In the genomic region with DNA sequence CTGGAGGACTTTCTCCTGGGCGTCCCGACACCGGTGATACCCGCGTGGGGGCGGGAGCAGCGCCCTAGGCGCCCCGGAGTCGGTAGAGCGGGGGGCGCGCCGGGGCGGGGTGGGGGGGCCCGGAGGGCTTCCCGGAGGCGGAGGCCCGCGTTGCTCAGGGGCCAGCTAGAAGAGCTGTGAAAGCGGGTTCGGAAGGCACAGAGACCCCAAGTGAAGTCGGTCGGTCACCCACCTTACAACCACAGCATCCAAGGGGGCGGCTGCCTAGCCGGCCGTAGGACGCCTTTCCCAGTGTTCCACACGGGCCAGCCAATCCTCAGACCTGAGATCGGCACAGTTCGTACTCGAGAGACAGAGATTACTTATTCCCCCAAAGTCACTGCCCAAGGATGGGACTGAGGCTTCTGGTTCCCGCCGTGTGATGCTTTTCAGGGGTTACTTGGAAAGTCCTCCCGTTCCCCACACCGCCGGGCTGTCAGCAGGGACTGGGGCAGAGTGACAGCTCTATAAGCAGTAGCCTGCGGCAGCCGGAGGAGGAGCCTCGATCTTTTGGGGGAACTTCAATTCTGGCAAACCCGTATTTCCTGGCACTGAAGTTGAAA, we compare ENCODE assay signal across 8 mouse cellular contexts. TPM values are rescaled to one million over a fixed set of nuclear protein-coding genes. Genes with fewer than 3 reads are reported as not detected.
DNase-seq lines count a peak whose midpoint lies in the region; ATAC-seq and TF ChIP-seq lines count a peak whose summit lies in the region.

No protein-coding gene starts in this region.

- no peaks in the 10 kb centered on the region for H3K27me3 ChIP-seq in embryonic facial prominence, embryonic 11.5 days (ENCODE audit: control insufficient read depth, insufficient read depth, low read length)
- H3K27me3 ChIP-seq in midbrain, postnatal 0 days (ENCODE audit: insufficient read depth, low read length), result no peaks in the 10 kb centered on the region

- peak overlapping the region; percentile 98 for H3K9ac ChIP-seq in embryonic facial prominence, embryonic 11.5 days (replicated peaks; ENCODE audit: low read length)
- peak overlapping the region; percentile 77 for H3K9ac ChIP-seq in midbrain, postnatal 0 days (replicated peaks; ENCODE audit: low read length, poor library complexity, severe bottlenecking)

- H3K4me1 ChIP-seq in embryonic facial prominence, embryonic 11.5 days (ENCODE audit: control insufficient read depth, insufficient read depth, low read length), result no peaks in the 10 kb centered on the region
- no peaks in the 10 kb centered on the region for H3K4me1 ChIP-seq in midbrain, postnatal 0 days (ENCODE audit: insufficient read depth, low read length)

- peaks cover 2% of the 10 kb centered on the region; the same call in 1 of the 2 replicates for H3K36me3 ChIP-seq in embryonic facial prominence, embryonic 11.5 days (replicated peaks; ENCODE audit: control insufficient read depth, insufficient read depth, low read depth, low read length)
- H3K36me3 ChIP-seq in midbrain, postnatal 0 days (ENCODE audit: insufficient read depth, low read length), result peaks cover 13% of the 10 kb centered on the region

- ATAC-seq in embryonic facial prominence, embryonic 11.5 days (replicated peaks; ENCODE audit: insufficient number of reproducible peaks, low FRiP score, low TSS enrichment, low read depth), result peak; percentile 58
- peak; percentile 24 for ATAC-seq in midbrain, postnatal 0 days (ENCODE audit: low FRiP score)

- WGBS in embryonic facial prominence, embryonic 11.5 days, result 0% methylated on average over 40 of the region's 41 CpGs
- WGBS in midbrain, postnatal 0 days, result 1% methylated on average over 40 of the region's 41 CpGs

- no peaks in the 10 kb centered on the region for H3K9me3 ChIP-seq in embryonic facial prominence, embryonic 11.5 days (replicated peaks; ENCODE audit: control insufficient read depth, low read length)
- H3K9me3 ChIP-seq in midbrain, postnatal 0 days (ENCODE audit: low read length), result no peaks in the 10 kb centered on the region

- DNase-seq in 3134 (ENCODE audit: extremely low read depth, insufficient read length, low spot score) (peak; percentile 79), liver (peak; percentile 78)
- DNase-seq in adrenal gland, postnatal 14 days, result peak; percentile 72
- DNase-seq in embryonic facial prominence, embryonic 11.5 days (ENCODE audit: low spot score), result peak; percentile 73
- DNase-seq in heart, adult 8-10 months (ENCODE audit: low spot score), result peak; percentile 68
- peak; percentile 51 to 60 for DNase-seq in kidney, adult 8-10 months
- peak; percentile 75 for DNase-seq in midbrain, postnatal 0 days (ENCODE audit: low spot score)
- DNase-seq in spleen, postnatal 14 days (ENCODE audit: low spot score in 2 of 2), result peak; percentile 46 to 51

- H3K4me3 ChIP-seq in embryonic facial prominence, embryonic 11.5 days (ENCODE audit: low read depth, low read length), result peak overlapping the region; percentile 99
- peak overlapping the region; percentile 97 for H3K4me3 ChIP-seq in midbrain, postnatal 0 days (ENCODE audit: low read depth, low read length)

- H3K27ac ChIP-seq in embryonic facial prominence, embryonic 11.5 days (replicated peaks; ENCODE audit: low read depth, low read length), result peak overlapping the region; percentile 78
- H3K27ac ChIP-seq in midbrain, postnatal 0 days (ENCODE audit: low read depth, low read length), result peak overlapping the region; percentile 89

- TF ChIP-seq CTCF in midbrain, postnatal 0 days (IDR thresholded peaks at IDR 0.05), result peak; percentile 29; the same call in 1 of the 2 replicates

- H3K4me2 ChIP-seq in embryonic facial prominence, embryonic 11.5 days (ENCODE audit: low read depth, low read length), result peak overlapping the region; percentile 73
- H3K4me2 ChIP-seq in midbrain, postnatal 0 days (ENCODE audit: low read depth, low read length, poor library complexity, severe bottlenecking), result peak overlapping the region; percentile 72

RNA-seq across cellular contexts. Expression of a gene that starts 0.8 kb away (rescaled TPM):
- 18.1 and 19.1 TPM in 2 replicates for total RNA-seq in adrenal gland, postnatal 14 days (2021)
- 76.4 and 81.0 TPM in 2 replicates for polyA plus RNA-seq in embryonic facial prominence, embryonic 11.5 days (2014; fragmentation: Nextera tagmentation; extraction: Ambion mirVana)
- 1 to 10 TPM; 6.3 to 8.5 (median 7.2) TPM for total RNA-seq in heart, adult 8-10 months (2022)
- 57.1 and 65.9 TPM in 2 replicates for total RNA-seq in midbrain, postnatal 0 days (2014; rRNA removed)
- 64.7 and 69.1 TPM in 2 replicates for polyA plus RNA-seq in midbrain, postnatal 0 days (2015; fragmentation: Nextera tagmentation; extraction: Ambion mirVana)

RNA-seq across cellular contexts. Expression of a gene that starts 29.9 kb away (rescaled TPM):
- total RNA-seq in adrenal gland, postnatal 14 days (2021), result 31.5 and 35.1 TPM in 2 replicates
- 28.1 and 30.1 TPM in 2 replicates for polyA plus RNA-seq in embryonic facial prominence, embryonic 11.5 days (2014; fragmentation: Nextera tagmentation; extraction: Ambion mirVana)
- total RNA-seq in heart, adult 8-10 months (2022), result 10 to 100 TPM in 2 of 4 experiments, 1 to 10 TPM in 2; 9.6 to 15.1 (median 10.4) TPM
- total RNA-seq in midbrain, postnatal 0 days (2014; rRNA removed), result 77.9 and 86.9 TPM in 2 replicates
- polyA plus RNA-seq in midbrain, postnatal 0 days (2015; fragmentation: Nextera tagmentation; extraction: Ambion mirVana), result 20.1 and 22.0 TPM in 2 replicates

Comparison
In these comparisons a context has a peak if more than half of its experiments do, and no peak if none do; other contexts are left out.
1. Peak in every context shown above with its lines: DNase-seq, ATAC-seq, H3K4me3 ChIP-seq and H3K27ac ChIP-seq.